Mouse (Mus musculus) C2C12 (cell line): ENCODE results near the gene Smox. TPM values are rescaled to one million over a fixed set of nuclear protein-coding genes. Genes with fewer than 3 reads are reported as not detected.

Experiments used
- H3K27me3 ChIP-seq: one replicate; pipeline ENCODE4 v1.6.1; 2011; ENCODE audit not compliant: control insufficient read depth, insufficient read depth, insufficient read length
- H3K36me3 ChIP-seq: one replicate; pipeline ENCODE4 v1.6.1; 2011; ENCODE audit not compliant: control insufficient read depth, insufficient read depth
- H3K4me3 ChIP-seq: one replicate; pipeline ENCODE4 v1.5.1; 2011; ENCODE audit warnings: mild to moderate bottlenecking, control low read depth; ENCODE audit not compliant: poor library complexity, insufficient read depth, severe bottlenecking
- H3K79me2 ChIP-seq: one replicate; pipeline ENCODE4 v1.6.1; 2011; ENCODE audit not compliant: control insufficient read depth, insufficient read depth
- H3K79me3 ChIP-seq: one replicate; pipeline ENCODE4 v1.6.1; 2011; ENCODE audit warnings: low read depth, control low read depth
- H3ac ChIP-seq: one replicate; pipeline ENCODE3; 2011; ENCODE audit warnings: low read depth; ENCODE audit not compliant: control insufficient read depth, insufficient read length
- CEBPB ChIP-seq: IDR thresholded peaks from one replicate; pipeline ENCODE4 v1.6.1; 2011; ENCODE audit warnings: low read depth, mild to moderate bottlenecking, control low read depth, moderate library complexity
- CTCF ChIP-seq: IDR thresholded peaks from one replicate; pipeline ENCODE4 v1.5.1; 2011; ENCODE audit not compliant: control insufficient read depth, insufficient read depth, insufficient read length
- FOSL1 ChIP-seq: IDR thresholded peaks from one replicate; pipeline ENCODE4 v1.8.0; 2011; ENCODE audit warnings: mild to moderate bottlenecking, low read length; ENCODE audit not compliant: poor library complexity, insufficient read depth, severe bottlenecking
- MAX ChIP-seq: IDR thresholded peaks from one replicate; pipeline ENCODE4 v1.6.1; 2011; ENCODE audit warnings: mild to moderate bottlenecking, control low read depth
- MYOD1 ChIP-seq: IDR thresholded peaks from one replicate; pipeline ENCODE4 v1.6.1; 2011; ENCODE audit warnings: low read depth; ENCODE audit not compliant: control insufficient read depth, insufficient read length
- MYOG ChIP-seq: IDR thresholded peaks from one replicate; pipeline ENCODE4 v1.6.1; 2011; ENCODE audit not compliant: control insufficient read depth, insufficient read length; ENCODE audit errors: extremely low read depth
- USF1 ChIP-seq: IDR thresholded peaks from one replicate; pipeline ENCODE4 v1.6.1; 2011; ENCODE audit warnings: low read depth, mild to moderate bottlenecking, control low read depth, moderate library complexity
- polyA plus RNA-seq: library from polyadenylated mRNA; unstranded; fragments of >200 nt; fragmentation: generic; extraction: Trizol; gene quantifications from one replicate; pipeline ENCODE4 v1.2.1, GENCODE M21; 2012; ENCODE audit warnings: missing spikeins

The Smox gene
- polyA plus RNA-seq, 1 experiment: 44.7 TPM

DNA sequence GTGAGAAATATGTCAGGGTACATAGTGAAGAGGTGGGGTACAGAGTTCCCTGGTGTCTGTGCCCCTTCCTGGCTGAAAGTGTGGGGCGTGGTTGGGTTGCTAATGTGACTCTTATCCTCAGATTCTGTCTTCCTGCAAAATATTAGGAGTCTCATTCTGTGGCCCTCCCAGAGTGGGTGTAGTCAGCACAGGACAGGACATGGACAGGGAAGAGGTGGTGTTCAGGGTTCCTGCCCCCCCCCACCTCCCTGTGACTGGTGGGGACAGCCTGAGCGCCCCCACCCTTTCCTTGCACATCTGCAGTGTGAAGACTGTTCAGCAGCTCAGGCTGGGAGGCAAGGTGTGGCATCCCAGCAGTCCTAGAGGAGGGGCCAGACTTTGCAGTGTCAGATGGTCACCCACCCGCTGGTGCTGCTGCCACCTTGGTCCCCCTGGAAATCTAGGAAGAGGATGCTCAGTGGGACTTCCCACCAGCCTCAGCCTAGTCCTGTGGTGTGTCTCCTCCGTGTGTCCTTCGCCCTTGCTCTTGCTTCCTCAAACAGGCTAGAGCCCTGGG is 8.1 kb downstream of the Smox start:
- Histone ChIP-seq H3ac (no peak overlapping the region), H3K79me3 (peaks cover 12% of the 10 kb centered on the region), H3K79me2 (peaks cover 73% of the 10 kb centered on the region), H3K36me3 (no peaks in the 10 kb centered on the region), H3K27me3 (no peaks in the 10 kb centered on the region), H3K4me3 (no peak overlapping the region)
- TF ChIP-seq MYOG (no peak), MAX (no peak), CEBPB (no peak), CTCF (no peak), USF1 (no peak), MYOD1 (no peak), FOSL1 (no peak)

GRCm38 (mm10) chr2:131501886-131502285 is 10.6 kb downstream of the Smox start:
- H3K4me3 ChIP-seq: no peak overlapping the region
- peaks cover 62% of the 10 kb centered on the region for H3K79me2 ChIP-seq
- H3K79me3 ChIP-seq: peaks cover 13% of the 10 kb centered on the region
- no peaks in the 10 kb centered on the region for H3K36me3 ChIP-seq
- TF ChIP-seq USF1 (no peak), MAX (no peak), FOSL1 (no peak), CTCF (no peak), MYOD1 (no peak), CEBPB (no peak), MYOG (no peak)
- H3K27me3 ChIP-seq: no peaks in the 10 kb centered on the region
- H3ac ChIP-seq: no peak overlapping the region

GRCm38 (mm10) chr2:131502561-131502960 is 11.3 kb downstream of the Smox start:
- Histone ChIP-seq H3K36me3 (no peaks in the 10 kb centered on the region), H3ac (no peak overlapping the region), H3K79me2 (peaks cover 56% of the 10 kb centered on the region), H3K27me3 (no peaks in the 10 kb centered on the region), H3K4me3 (no peak overlapping the region), H3K79me3 (peaks cover 11% of the 10 kb centered on the region)
- TF ChIP-seq FOSL1: no peak
- TF ChIP-seq MYOD1: no peak
- TF ChIP-seq MYOG: no peak
- TF ChIP-seq MAX: no peak
- TF ChIP-seq CTCF: no peak
- no peak for TF ChIP-seq CEBPB
- no peak for TF ChIP-seq USF1

DNA sequence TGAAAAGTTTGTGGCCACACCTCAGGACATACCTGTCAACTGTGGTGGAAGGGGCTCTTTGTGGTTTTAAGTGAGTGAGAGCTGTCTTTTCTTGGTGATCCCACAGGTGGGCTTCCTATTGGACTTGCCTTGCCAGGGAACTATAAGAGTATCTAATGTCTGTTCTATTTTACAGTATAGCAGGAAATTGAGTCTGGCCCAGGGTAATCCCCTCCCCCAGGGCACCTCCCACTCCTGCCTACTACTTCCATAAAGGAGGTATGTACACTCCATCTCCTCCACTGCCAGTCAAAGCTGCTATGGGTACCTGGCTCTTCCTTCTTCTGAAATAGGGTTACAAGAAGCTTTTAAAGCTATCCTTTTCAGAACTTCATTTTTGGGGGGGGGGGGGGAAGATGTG is 14.1 kb downstream of the Smox start:
- no peak for TF ChIP-seq CTCF
- no peak for TF ChIP-seq MYOD1
- no peak for TF ChIP-seq CEBPB
- no peak for TF ChIP-seq FOSL1
- no peak for TF ChIP-seq MAX
- TF ChIP-seq USF1: no peak
- no peak for TF ChIP-seq MYOG
- Histone ChIP-seq H3K27me3 (no peaks in the 10 kb centered on the region), H3ac (no peak overlapping the region), H3K79me2 (peaks cover 40% of the 10 kb centered on the region), H3K4me3 (no peak overlapping the region), H3K36me3 (no peaks in the 10 kb centered on the region), H3K79me3 (peaks cover 9% of the 10 kb centered on the region)

DNA sequence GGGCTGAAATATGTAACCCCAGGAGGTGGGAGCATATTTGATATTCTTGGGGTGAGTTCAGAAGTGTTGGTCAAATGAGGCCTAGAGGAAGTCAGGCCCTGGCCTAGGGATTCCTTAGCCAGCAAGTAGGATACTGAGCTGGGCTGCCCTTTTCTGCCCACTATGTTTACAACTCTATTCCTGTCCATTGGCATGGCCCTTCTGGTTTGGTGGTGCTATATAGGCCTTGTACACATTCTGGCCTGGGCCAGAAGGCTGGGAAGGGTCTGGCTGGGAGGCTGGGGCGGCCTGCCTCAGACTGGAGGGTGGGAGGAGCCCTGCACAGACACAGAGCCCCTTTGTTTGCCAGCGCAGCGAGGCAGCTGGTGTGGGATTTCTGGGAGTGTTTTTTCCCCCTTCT is 15.1 kb downstream of the Smox start:
- H3K79me2 ChIP-seq: peaks cover 35% of the 10 kb centered on the region
- no peak overlapping the region for H3K4me3 ChIP-seq
- no peak for TF ChIP-seq MYOD1
- TF ChIP-seq MYOG: no peak
- TF ChIP-seq MAX: no peak
- no peak for TF ChIP-seq USF1
- no peak for TF ChIP-seq CEBPB
- no peak for TF ChIP-seq FOSL1
- TF ChIP-seq CTCF: no peak
- no peak overlapping the region for H3ac ChIP-seq
- H3K36me3 ChIP-seq: no peaks in the 10 kb centered on the region
- H3K27me3 ChIP-seq: no peaks in the 10 kb centered on the region
- peaks cover 4% of the 10 kb centered on the region for H3K79me3 ChIP-seq

GRCm38 (mm10) chr2:131508501-131508900 is 17.2 kb downstream of the Smox start:
- Histone ChIP-seq H3K27me3 (no peaks in the 10 kb centered on the region), H3ac (no peak overlapping the region), H3K4me3 (no peak overlapping the region), H3K79me2 (peaks cover 27% of the 10 kb centered on the region), H3K79me3 (peaks cover 4% of the 10 kb centered on the region), H3K36me3 (no peaks in the 10 kb centered on the region)
- TF ChIP-seq USF1 (no peak), FOSL1 (no peak), MYOG (no peak), CTCF (no peak), MYOD1 (no peak), MAX (no peak), CEBPB (no peak)
